ENCODE assay signal across 8 mouse cellular contexts in genomic region chr19:4125741-4126696, GRCm38 (mm10). TPM values are rescaled to one million over a fixed set of nuclear protein-coding genes. Genes with fewer than 3 reads are reported as not detected.
DNase-seq lines count a peak whose midpoint lies in the region; ATAC-seq and TF ChIP-seq lines count a peak whose summit lies in the region.

Gene Aip, minus strand, starts transcription at chr19:4125858.

- no peaks in the 10 kb centered on the region for H3K27me3 ChIP-seq in forebrain, embryonic 10.5 days (ENCODE audit: poor library complexity, severe bottlenecking)
- no peaks in the 10 kb centered on the region for H3K27me3 ChIP-seq in heart, embryonic 15.5 days
- no peaks in the 10 kb centered on the region for H3K27me3 ChIP-seq in liver, embryonic 14.5 days (ENCODE audit: control insufficient read depth, insufficient read depth, low read length)
- no peaks in the 10 kb centered on the region for H3K27me3 ChIP-seq in neural tube, embryonic 11.5 days (ENCODE audit: control insufficient read depth, insufficient read depth, low read length)
- H3K27me3 ChIP-seq in stomach, postnatal 0 days (ENCODE audit: control insufficient read depth, insufficient read depth, low read length) = no peaks in the 10 kb centered on the region

- peaks cover 37% of the 10 kb centered on the region for H3K36me3 ChIP-seq in forebrain, embryonic 10.5 days (replicated peaks)
- H3K36me3 ChIP-seq in heart, embryonic 15.5 days = peaks cover 23% of the 10 kb centered on the region
- peaks cover 14% of the 10 kb centered on the region for H3K36me3 ChIP-seq in liver, embryonic 14.5 days (replicated peaks; ENCODE audit: control insufficient read depth, insufficient read depth, low read depth)
- H3K36me3 ChIP-seq in neural tube, embryonic 11.5 days (ENCODE audit: control insufficient read depth, insufficient read depth, low read length) = no peaks in the 10 kb centered on the region
- peaks cover 11% of the 10 kb centered on the region for H3K36me3 ChIP-seq in stomach, postnatal 0 days (ENCODE audit: control insufficient read depth, insufficient read depth, low read length)

- TF ChIP-seq CTCF in liver, embryonic 14.5 days (IDR thresholded peaks at IDR 0.05; ENCODE audit: low read depth) = peak; percentile 90
- TF ChIP-seq CTCF in stomach, postnatal 0 days (IDR thresholded peaks at IDR 0.05; ENCODE audit: low read depth) = peak; percentile 79

- peak; percentile 93 for DNase-seq in c-Kit-negative CD71-positive TER-119-positive erythroid progenitor cells, embryonic 14.5 days (ENCODE audit: low read depth, low spot score)
- peak; percentile 98 for DNase-seq in forebrain, embryonic 10.5 days (ENCODE audit: extremely low spot score, low spot score)
- DNase-seq in kidney, postnatal 25 days = peak; percentile 98 to 100
- DNase-seq in liver, embryonic 14.5 days (ENCODE audit: low read depth in 3 of 3, low spot score in 3 of 3) = peak; percentile 96
- peak; percentile 97 for DNase-seq in neural tube, embryonic 11.5 days (ENCODE audit: low spot score)
- DNase-seq in stomach, postnatal 0 days (ENCODE audit: low spot score) = peak; percentile 99

- no peak for TF ChIP-seq EP300 in liver, embryonic 14.5 days (IDR thresholded peaks at IDR 0.05; ENCODE audit: low read depth)
- no peak for TF ChIP-seq EP300 in stomach, postnatal 0 days (optimal IDR thresholded peaks at IDR 0.05)

- peak within 1 kb of the TSS; percentile 83 for H3K9ac ChIP-seq in heart, embryonic 15.5 days
- H3K9ac ChIP-seq in liver, embryonic 14.5 days (replicated peaks) = peak within 1 kb of the TSS; percentile 93
- peak within 1 kb of the TSS; percentile 80 for H3K9ac ChIP-seq in neural tube, embryonic 11.5 days (ENCODE audit: low read length)
- H3K9ac ChIP-seq in stomach, postnatal 0 days (ENCODE audit: low read length) = peak within 1 kb of the TSS; percentile 89

- no peaks in the 10 kb centered on the region for H3K9me3 ChIP-seq in forebrain, embryonic 10.5 days
- no peaks in the 10 kb centered on the region for H3K9me3 ChIP-seq in heart, embryonic 15.5 days (replicated peaks)
- H3K9me3 ChIP-seq in liver, embryonic 14.5 days (ENCODE audit: control insufficient read depth, low read length) = no peaks in the 10 kb centered on the region
- H3K9me3 ChIP-seq in neural tube, embryonic 11.5 days (ENCODE audit: control insufficient read depth, low read length) = no peaks in the 10 kb centered on the region
- H3K9me3 ChIP-seq in stomach, postnatal 0 days (ENCODE audit: control insufficient read depth, low read length) = no peaks in the 10 kb centered on the region

- peak within 1 kb of the TSS; percentile 70 for H3K4me2 ChIP-seq in heart, embryonic 15.5 days
- peak within 1 kb of the TSS; percentile 68 for H3K4me2 ChIP-seq in liver, embryonic 14.5 days (ENCODE audit: low read depth)
- peak within 1 kb of the TSS; percentile 71 for H3K4me2 ChIP-seq in neural tube, embryonic 11.5 days (ENCODE audit: low read depth)
- H3K4me2 ChIP-seq in stomach, postnatal 0 days (replicated peaks; ENCODE audit: low read depth) = peak within 1 kb of the TSS; percentile 77

- WGBS in forebrain, embryonic 10.5 days = 1% methylated on average over 63 of the region's 64 CpGs
- under 1% methylated on average over 64 of the region's 64 CpGs for WGBS in heart, embryonic 15.5 days
- WGBS in liver, embryonic 14.5 days (ENCODE audit: insufficient replicate concordance) = 2% methylated on average over 64 of the region's 64 CpGs
- WGBS in neural tube, embryonic 11.5 days = 1% methylated on average over 46 of the region's 64 CpGs
- 1% methylated on average over 57 of the region's 64 CpGs for WGBS in stomach, postnatal 0 days

- peak within 1 kb of the TSS; percentile 83 for H3K4me3 ChIP-seq in forebrain, embryonic 10.5 days
- H3K4me3 ChIP-seq in heart, embryonic 15.5 days = peak within 1 kb of the TSS; percentile 82
- H3K4me3 ChIP-seq in liver, embryonic 14.5 days (ENCODE audit: insufficient read depth in 1 of 2, low read depth in 2 of 2, low read length in 2 of 2) = peak within 1 kb of the TSS; percentile 96
- H3K4me3 ChIP-seq in neural tube, embryonic 11.5 days (ENCODE audit: low read depth, low read length) = peak within 1 kb of the TSS; percentile 75
- H3K4me3 ChIP-seq in stomach, postnatal 0 days (ENCODE audit: low read depth, low read length) = peak within 1 kb of the TSS; percentile 84

- peak; percentile 73 for ATAC-seq in CD4-positive, CD25-positive, alpha-beta regulatory T cell, adult 4 months
- peak; percentile 96 for ATAC-seq in heart, embryonic 15.5 days (replicated peaks; ENCODE audit: insufficient number of reproducible peaks, insufficient read depth, low FRiP score, low read depth)
- ATAC-seq in liver, embryonic 14.5 days (ENCODE audit: insufficient read depth) = peak; percentile 91
- peak; percentile 92 for ATAC-seq in neural tube, embryonic 11.5 days (ENCODE audit: insufficient read depth, low FRiP score, low TSS enrichment)
- ATAC-seq in stomach, postnatal 0 days (ENCODE audit: low FRiP score, low TSS enrichment) = peak; percentile 96

- peaks cover 28% of the 10 kb centered on the region for H3K4me1 ChIP-seq in forebrain, embryonic 10.5 days
- H3K4me1 ChIP-seq in heart, embryonic 15.5 days (replicated peaks) = peaks cover 21% of the 10 kb centered on the region
- peaks cover 53 to 54% of the 10 kb centered on the region in 2 experiments for H3K4me1 ChIP-seq in liver, embryonic 14.5 days (replicated peaks; ENCODE audit: control insufficient read depth in 2 of 2, insufficient read depth in 2 of 2, low read length in 1 of 2)
- peaks cover 9% of the 10 kb centered on the region for H3K4me1 ChIP-seq in neural tube, embryonic 11.5 days (ENCODE audit: control insufficient read depth, insufficient read depth, low read length)
- H3K4me1 ChIP-seq in stomach, postnatal 0 days (replicated peaks; ENCODE audit: control insufficient read depth, insufficient read depth) = 0 out of 2 replicates have a peak, but pooled peaks cover 3% of the 10 kb centered on the region

- H3K27ac ChIP-seq in forebrain, embryonic 10.5 days = peak within 1 kb of the TSS; percentile 92
- peak within 1 kb of the TSS; percentile 72 for H3K27ac ChIP-seq in heart, embryonic 15.5 days
- H3K27ac ChIP-seq in liver, embryonic 14.5 days = peak within 1 kb of the TSS; percentile 82
- H3K27ac ChIP-seq in neural tube, embryonic 11.5 days (ENCODE audit: low read depth, low read length) = 0 out of 2 replicates have a peak within 1 kb of the TSS, but pooled peaks have one; percentile 35
- H3K27ac ChIP-seq in stomach, postnatal 0 days (replicated peaks) = peak within 1 kb of the TSS; percentile 81

RNA-seq across cellular contexts. Expression of gene Aip, which starts in this region (rescaled TPM):
- polyA plus RNA-seq in CD4-positive, CD25-positive, alpha-beta regulatory T cell, adult 4 months (2017; shearing (Covaris generic)) = 100 to 1,000 TPM; 179 to 208 TPM
- polyA plus RNA-seq in forebrain, embryonic 10.5 days (2016; fragmentation: Nextera tagmentation; extraction: Ambion mirVana) = 55.2 and 56.5 TPM in 2 replicates
- 78.1 and 92.5 TPM in 2 replicates for polyA plus RNA-seq in heart, embryonic 15.5 days (2015; fragmentation: Nextera tagmentation; extraction: Ambion mirVana)
- polyA plus RNA-seq in liver, embryonic 14.5 days (2012; rRNA removed) = 28.8 and 33.2 TPM in 2 replicates
- polyA plus RNA-seq in liver, embryonic 14.5 days (2014; fragmentation: Nextera tagmentation; extraction: Ambion mirVana) = 29.4 TPM in 2 replicates
- polyA plus RNA-seq in neural tube, embryonic 11.5 days (2014; fragmentation: Nextera tagmentation; extraction: Ambion mirVana) = 68.4 and 77.6 TPM in 2 replicates
- 47.0 and 48.0 TPM in 2 replicates for polyA plus RNA-seq in stomach, postnatal 0 days (2015; fragmentation: Nextera tagmentation; extraction: Ambion mirVana)

Comparison
In these comparisons a context has a peak if more than half of its experiments do, and no peak if none do; other contexts are left out.
1. Peak in every context shown above with its lines: DNase-seq, ATAC-seq, H3K4me3 ChIP-seq and H3K27ac ChIP-seq.
2. H3K27ac ChIP-seq: peak in every context shown above with its lines; median percentile 92 in forebrain, embryonic 10.5 days; 82 in liver, embryonic 14.5 days; 81 in stomach, postnatal 0 days; 72 in heart, embryonic 15.5 days; 35 in neural tube, embryonic 11.5 days.